Mouse (Mus musculus) T-helper 1 cell (primary cell): ENCODE measurements around the gene Iqgap2.

Experiments used
- in situ Hi-C: fragments of 300-600 bp; cut with MboI, MseI; formaldehyde crosslinking; loops from one replicate; pipeline ENCODE4 v1.15.1; 2025; ENCODE audit warnings: high pct_unique_total_duplicates

The Iqgap2 gene

DNA sequence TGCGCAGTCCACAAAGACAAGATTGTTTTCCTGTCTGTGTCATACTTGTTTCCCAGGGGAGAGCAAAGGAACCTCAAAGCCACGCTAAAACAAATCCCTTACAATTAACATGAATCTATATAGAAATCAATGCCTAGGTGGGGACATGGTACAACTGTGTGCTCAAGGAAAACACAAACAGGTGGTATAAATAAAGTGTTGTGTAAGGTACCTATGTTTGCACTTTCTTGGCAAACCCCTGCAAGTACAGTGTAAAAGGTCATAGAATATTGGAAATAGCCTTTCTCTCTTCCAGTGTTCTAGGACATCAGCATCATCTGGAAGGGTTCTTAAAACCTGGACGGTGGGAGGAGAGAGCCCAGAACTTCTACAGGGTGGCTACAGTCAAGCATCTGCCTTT, 7.3 kb downstream of the Iqgap2 start:
- in situ Hi-C loops, result no loop called here

DNA sequence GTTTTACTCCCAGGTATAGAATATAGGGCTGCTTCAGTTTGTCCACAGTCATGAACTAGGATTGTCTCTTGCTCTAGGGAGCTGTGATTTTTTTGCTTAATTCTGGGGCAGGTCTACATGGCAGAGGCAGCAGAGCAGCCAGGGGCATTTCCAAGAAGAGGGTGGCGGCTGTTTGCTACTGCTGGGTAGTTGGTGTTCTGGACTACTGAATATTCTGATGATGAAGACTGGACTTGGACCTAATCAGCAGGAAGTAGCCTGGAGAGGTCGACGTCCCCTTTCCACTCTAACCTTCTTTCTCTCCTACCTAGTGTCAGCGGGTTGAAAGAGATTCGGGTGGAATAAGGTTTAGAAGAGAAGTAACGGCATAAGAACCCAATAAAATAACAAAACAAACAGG, 9.7 kb downstream of the Iqgap2 start:
- in situ Hi-C loops, result no loop called here

- in situ Hi-C loops, result no loop called here
Measured at GRCm38 (mm10) chr13:95881427-95881826, 10.3 kb downstream of the Iqgap2 start.

GRCm38 (mm10) chr13:95880633-95881032, 11.1 kb downstream of the Iqgap2 start:
- in situ Hi-C loops, result no loop called here

- in situ Hi-C loops, result no loop called here
Measured at GRCm38 (mm10) chr13:95871993-95872392, 19.7 kb downstream of the Iqgap2 start.

GRCm38 (mm10) chr13:95870626-95871025, 21.1 kb downstream of the Iqgap2 start:
- in situ Hi-C loops, result no loop called here

DNA sequence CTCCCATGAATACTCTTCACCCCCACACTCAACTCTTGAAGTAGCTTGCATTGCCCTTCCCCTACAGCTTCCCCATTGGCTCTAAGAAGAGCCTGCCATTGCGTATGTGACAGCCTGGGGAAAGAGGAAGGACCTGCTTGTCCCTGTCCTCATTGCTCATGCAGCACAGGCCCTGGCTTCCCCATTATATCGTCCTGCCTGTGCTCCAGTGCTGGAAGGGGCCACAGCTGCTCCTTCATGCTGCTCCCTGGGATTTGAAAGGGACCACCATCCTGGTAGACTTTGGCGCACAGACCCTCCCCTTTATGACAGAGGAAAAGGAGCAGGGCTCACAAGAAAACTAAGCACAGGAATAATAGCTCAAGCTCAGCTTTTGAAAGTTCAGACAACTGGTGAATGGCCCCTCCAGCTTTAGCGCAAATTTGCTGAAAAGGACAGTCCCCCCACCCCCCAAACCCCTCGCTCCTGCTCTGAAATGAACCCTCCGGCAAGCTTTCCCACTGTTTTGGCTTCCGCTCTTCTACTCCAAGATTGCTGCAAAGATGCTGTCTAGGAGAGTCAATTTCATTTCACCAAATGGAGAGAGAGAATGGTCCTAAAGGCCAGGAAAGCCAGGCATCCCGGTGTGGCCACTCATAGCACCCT, 22.7 kb downstream of the Iqgap2 start:
- in situ Hi-C loops, result no loop called here

DNA sequence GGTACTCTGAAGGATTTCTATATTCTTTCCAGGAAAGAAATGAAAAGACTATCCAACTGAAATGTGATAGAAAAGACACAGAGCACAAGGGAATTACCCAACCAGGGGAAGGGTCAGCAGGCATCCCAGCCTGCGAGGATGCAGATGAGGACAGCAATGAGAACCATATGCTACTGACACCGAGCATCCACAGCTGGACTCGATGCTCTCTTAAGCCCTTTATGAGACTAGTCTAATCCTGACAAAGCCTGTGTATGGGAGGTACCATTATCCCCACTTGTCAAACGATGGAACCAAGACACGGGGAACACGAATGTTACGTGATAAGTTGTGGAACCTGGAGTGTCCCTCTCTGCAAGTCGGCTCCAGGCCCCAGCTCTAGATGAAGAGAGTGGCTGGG, 29.5 kb downstream of the Iqgap2 start:
- in situ Hi-C loops, result no loop called here

DNA sequence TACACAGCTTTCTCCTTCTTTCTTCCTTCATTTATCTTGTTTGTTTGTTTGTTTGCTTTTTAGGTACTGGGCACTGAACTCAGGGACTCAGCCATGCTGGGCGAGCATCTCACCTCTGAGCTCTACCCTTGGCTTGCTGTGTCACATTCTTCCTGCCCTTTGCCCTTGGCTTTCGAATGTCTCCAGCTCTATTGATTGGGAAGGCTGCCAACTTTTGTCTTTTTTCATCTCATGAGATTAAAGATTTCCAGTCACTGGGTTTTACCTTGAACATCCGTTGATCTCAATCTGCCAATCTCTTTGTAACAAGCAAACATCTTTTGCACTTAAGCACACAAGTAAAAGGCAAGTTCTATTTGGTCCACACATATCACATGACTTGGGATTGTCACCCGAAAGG, 32.5 kb downstream of the Iqgap2 start:
- in situ Hi-C loops, result no loop called here

DNA sequence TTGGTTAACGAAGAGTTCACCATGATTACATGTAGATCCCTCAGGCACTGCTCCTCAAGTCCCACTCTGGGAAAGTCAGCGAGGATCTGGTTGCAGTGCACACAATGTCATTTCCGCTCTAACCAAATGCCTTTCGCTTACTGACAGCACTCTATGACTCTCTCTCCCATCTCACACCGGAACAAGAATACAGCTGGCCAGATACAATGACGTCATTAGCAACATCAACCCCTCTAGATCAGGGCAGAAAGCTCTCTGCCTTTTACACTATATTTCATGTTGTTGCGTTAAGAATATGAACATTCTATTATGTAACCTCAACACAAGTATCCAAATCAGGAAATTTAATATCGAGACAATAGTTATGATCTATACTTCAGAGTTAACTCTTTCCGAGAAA, 32.9 kb downstream of the Iqgap2 start:
- in situ Hi-C loops, result no loop called here

- in situ Hi-C loops, result no loop called here
Measured at GRCm38 (mm10) chr13:95855537-95855936, 36.2 kb downstream of the Iqgap2 start.

- in situ Hi-C loops, result no loop called here
Measured at GRCm38 (mm10) chr13:95851611-95852010, 40.1 kb downstream of the Iqgap2 start.

DNA sequence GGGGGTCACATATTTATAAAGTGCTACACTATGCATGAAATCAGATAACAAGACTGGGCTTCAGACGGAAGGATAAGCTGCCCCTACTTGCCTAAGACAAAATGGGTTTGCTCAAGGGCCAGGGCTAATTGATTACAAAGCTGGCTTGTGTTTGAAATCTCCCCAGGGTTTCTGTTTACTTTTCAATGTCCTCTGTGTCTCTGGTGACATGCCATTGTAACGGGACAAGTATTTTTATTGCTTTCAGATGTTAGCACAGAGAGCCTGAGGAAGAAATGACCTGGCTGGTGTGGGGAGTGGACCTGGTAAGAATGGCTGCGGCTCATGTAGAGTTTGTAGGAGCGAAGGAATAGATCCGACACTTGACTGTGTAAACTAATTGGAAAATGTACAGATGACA, 41.3 kb downstream of the Iqgap2 start:
- in situ Hi-C loops, result no loop called here

- in situ Hi-C loops, result no loop called here
Measured at GRCm38 (mm10) chr13:95849501-95850007, 42.2 kb downstream of the Iqgap2 start.

DNA sequence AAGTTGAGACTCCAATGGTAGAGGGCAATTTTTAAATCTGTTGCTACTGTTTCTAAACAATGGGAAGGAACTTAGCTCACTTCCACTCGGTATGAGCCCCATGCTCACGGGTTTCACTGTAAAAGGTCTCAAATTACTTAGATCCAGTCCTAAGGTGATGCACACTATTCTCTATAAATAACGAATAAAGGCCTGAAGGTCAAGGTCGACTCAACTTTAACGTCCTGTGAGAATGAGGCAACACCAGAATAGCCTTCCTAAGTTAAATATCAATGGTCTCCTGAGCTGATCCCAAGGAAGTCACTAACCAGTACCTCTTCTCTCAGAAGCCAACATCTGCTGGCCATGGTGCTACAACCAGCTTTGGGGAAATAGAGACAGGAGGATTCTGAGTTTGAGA, 45.4 kb downstream of the Iqgap2 start:
- in situ Hi-C loops, result no loop called here

- in situ Hi-C loops, result no loop called here
Measured at GRCm38 (mm10) chr13:95844950-95845349, 46.8 kb downstream of the Iqgap2 start.

GRCm38 (mm10) chr13:95843411-95844026, 48.2 kb downstream of the Iqgap2 start:
- in situ Hi-C loops, result no loop called here

DNA sequence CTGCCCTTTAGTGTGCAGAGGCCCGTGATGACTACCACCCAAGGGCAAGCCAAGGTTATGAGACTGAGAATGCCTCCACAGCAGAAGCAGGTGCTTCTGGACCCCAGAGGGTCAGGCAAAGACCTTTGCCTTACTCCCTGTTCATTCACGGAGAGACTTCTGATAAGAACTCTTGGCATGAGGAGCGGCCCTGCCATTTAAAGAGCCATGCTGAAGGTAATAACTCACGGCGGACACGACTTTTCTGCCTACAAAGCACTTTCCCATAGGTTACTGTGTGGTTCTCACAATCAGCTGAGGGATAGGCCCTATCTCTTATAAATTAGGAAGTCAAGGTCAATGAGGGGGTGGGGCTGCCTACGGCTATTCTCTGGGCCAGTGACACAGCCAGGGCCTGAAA, 48.9 kb downstream of the Iqgap2 start:
- in situ Hi-C loops, result no loop called here

DNA sequence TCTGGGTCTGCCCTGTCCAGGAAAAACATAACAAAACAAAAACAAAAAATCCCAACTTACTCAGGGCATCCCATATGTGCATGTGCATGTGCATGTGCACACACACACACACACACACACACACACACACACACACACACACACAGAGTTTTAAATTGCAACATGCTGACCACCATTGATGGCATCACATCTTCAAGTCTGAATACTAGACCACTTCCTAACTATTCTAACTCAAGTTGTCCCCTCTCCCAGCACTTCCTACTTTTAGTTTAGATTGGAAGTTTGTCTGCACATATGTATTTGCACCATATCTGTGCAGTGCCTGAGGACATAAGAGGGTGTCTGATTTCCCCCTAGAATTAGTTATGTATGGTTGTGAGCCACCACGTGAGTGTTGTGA, 49.8 kb downstream of the Iqgap2 start:
- in situ Hi-C loops, result no loop called here

GRCm38 (mm10) chr13:95836944-95837343, 54.8 kb downstream of the Iqgap2 start:
- in situ Hi-C loops, result no loop called here

DNA sequence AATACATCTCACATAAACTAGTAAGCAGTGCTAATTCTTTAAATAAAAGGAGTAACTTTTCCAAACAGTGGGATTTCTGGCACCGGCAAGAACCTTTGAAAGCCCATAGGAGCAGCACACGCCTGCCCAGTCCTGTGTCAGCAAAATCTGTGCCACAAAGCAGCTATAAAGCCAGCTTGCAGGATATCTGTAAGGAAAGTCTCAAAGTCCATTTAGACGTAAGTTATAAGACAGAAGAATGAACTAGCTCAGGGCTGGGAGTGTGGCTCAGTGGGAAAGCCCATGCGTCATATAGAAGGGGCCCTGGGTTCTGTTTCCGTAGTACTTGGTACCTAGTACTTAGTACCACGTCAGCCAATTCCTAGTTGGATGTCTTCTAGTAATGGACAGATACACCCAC, 58.2 kb downstream of the Iqgap2 start:
- in situ Hi-C loops, result no loop called here

- in situ Hi-C loops, result no loop called here
Measured at GRCm38 (mm10) chr13:95832712-95833111, 59.0 kb downstream of the Iqgap2 start.

GRCm38 (mm10) chr13:95831760-95832159, 60.0 kb downstream of the Iqgap2 start:
- in situ Hi-C loops, result no loop called here
